Mouse (Mus musculus): Measurements from ENCODE around the gene Ifi207. TPM values are rescaled to one million over a fixed set of nuclear protein-coding genes. Genes with fewer than 3 reads are reported as not detected.
"Not testable (repeated sequence)": the region's sequence is repeated elsewhere in the genome, so short reads cannot be mapped to it uniquely, and the experiment has no call there.

Gene Ifi207
- total and polyA plus RNA-seq, 2 experiments from 2014 or later: 0.27 to 0.67 TPM

- TF ChIP-seq CTCF (IDR thresholded peaks at IDR 0.05; ENCODE audit: low read depth) (no peak), EP300 (IDR thresholded peaks at IDR 0.05; ENCODE audit: low read depth) (no peak)
- no peak overlapping the region for H3K4me2 ChIP-seq (ENCODE audit: low read depth, low read length)
- DNase-seq (ENCODE audit: low spot score): peak; percentile 9
- 28% methylated on average over 2 of the region's 2 CpGs for WGBS
- H3K4me1 ChIP-seq (ENCODE audit: control insufficient read depth, insufficient read depth): no peaks in the 10 kb centered on the region
- H3K9me3 ChIP-seq (replicated peaks; ENCODE audit: control insufficient read depth, low read length): no peaks in the 10 kb centered on the region
- H3K36me3 ChIP-seq (replicated peaks; ENCODE audit: control insufficient read depth, insufficient read depth, low read length): no peaks in the 10 kb centered on the region
- no peak overlapping the region for H3K27ac ChIP-seq (ENCODE audit: low read depth)
- no peak for ATAC-seq (ENCODE audit: insufficient read depth, low read depth)
- no peaks in the 10 kb centered on the region for H3K27me3 ChIP-seq (ENCODE audit: control insufficient read depth, insufficient read depth, low read length)
- no peak overlapping the region for H3K4me3 ChIP-seq (ENCODE audit: low read depth, low read length)
- H3K9ac ChIP-seq (replicated peaks; ENCODE audit: low read depth, low read length): no peak overlapping the region
Measured at GRCm38 (mm10) chr1:173736986-173737385, 4.6 kb downstream of the Ifi207 start.

- WGBS: 80% methylated on average over 4 of the region's 4 CpGs
Measured at GRCm38 (mm10) chr1:173735015-173735414, 6.5 kb downstream of the Ifi207 start.

GRCm38 (mm10) chr1:173733219-173733618 is 8.3 kb downstream of the Ifi207 start:
- DNase-seq (ENCODE audit: low spot score) (peak; percentile 8), ATAC-seq (ENCODE audit: insufficient read depth, low read depth) (no peak)
- no peaks in the 10 kb centered on the region for H3K9me3 ChIP-seq (replicated peaks; ENCODE audit: control insufficient read depth, low read length)
- no peaks in the 10 kb centered on the region for H3K4me1 ChIP-seq (ENCODE audit: control insufficient read depth, insufficient read depth)
- no peak for TF ChIP-seq CTCF (IDR thresholded peaks at IDR 0.05; ENCODE audit: low read depth)
- no peak for TF ChIP-seq EP300 (IDR thresholded peaks at IDR 0.05; ENCODE audit: low read depth)
- H3K27ac ChIP-seq (ENCODE audit: low read depth): no peak overlapping the region
- no peak overlapping the region for H3K9ac ChIP-seq (replicated peaks; ENCODE audit: low read depth, low read length)
- WGBS: 10% methylated on average over 7 of the region's 7 CpGs
- no peak overlapping the region for H3K4me2 ChIP-seq (ENCODE audit: low read depth, low read length)
- no peak overlapping the region for H3K4me3 ChIP-seq (ENCODE audit: low read depth, low read length)
- H3K36me3 ChIP-seq (replicated peaks; ENCODE audit: control insufficient read depth, insufficient read depth, low read length): no peaks in the 10 kb centered on the region
- H3K27me3 ChIP-seq (ENCODE audit: control insufficient read depth, insufficient read depth, low read length): no peaks in the 10 kb centered on the region

More at GRCm38 (mm10) chr1:173735015-173735414, 6.5 kb downstream of the Ifi207 start:
- ATAC-seq (ENCODE audit: insufficient read depth, low read depth); DNase-seq (ENCODE audit: low spot score); H3K36me3 ChIP-seq (replicated peaks; ENCODE audit: control insufficient read depth, insufficient read depth, low read length); H3K4me3 ChIP-seq (ENCODE audit: low read depth, low read length); H3K9me3 ChIP-seq (replicated peaks; ENCODE audit: control insufficient read depth, low read length); H3K27me3 ChIP-seq (ENCODE audit: control insufficient read depth, insufficient read depth, low read length); H3K9ac ChIP-seq (replicated peaks; ENCODE audit: low read depth, low read length); H3K4me1 ChIP-seq (ENCODE audit: control insufficient read depth, insufficient read depth); H3K27ac ChIP-seq (ENCODE audit: low read depth); H3K4me2 ChIP-seq (ENCODE audit: low read depth, low read length): not testable (repeated sequence)

- no peak overlapping the region for H3K4me2 ChIP-seq (ENCODE audit: low read depth, low read length)
- WGBS: 82% methylated on average over 1 of the region's 1 CpGs
- H3K27ac ChIP-seq (ENCODE audit: low read depth): no peak overlapping the region
- H3K9ac ChIP-seq (replicated peaks; ENCODE audit: low read depth, low read length): no peak overlapping the region
- no peaks in the 10 kb centered on the region for H3K27me3 ChIP-seq (ENCODE audit: control insufficient read depth, insufficient read depth, low read length)
- no peaks in the 10 kb centered on the region for H3K36me3 ChIP-seq (replicated peaks; ENCODE audit: control insufficient read depth, insufficient read depth, low read length)
- H3K4me3 ChIP-seq (ENCODE audit: low read depth, low read length): no peak overlapping the region
- ATAC-seq (ENCODE audit: insufficient read depth, low read depth): no peak
- H3K4me1 ChIP-seq (ENCODE audit: control insufficient read depth, insufficient read depth): no peaks in the 10 kb centered on the region
- DNase-seq (ENCODE audit: low spot score): no peak
- TF ChIP-seq CTCF (IDR thresholded peaks at IDR 0.05; ENCODE audit: low read depth) (no peak), EP300 (IDR thresholded peaks at IDR 0.05; ENCODE audit: low read depth) (no peak)
- no peaks in the 10 kb centered on the region for H3K9me3 ChIP-seq (replicated peaks; ENCODE audit: control insufficient read depth, low read length)
Measured at GRCm38 (mm10) chr1:173694270-173694669, 47.3 kb downstream of the Ifi207 start.

- H3K27ac ChIP-seq (ENCODE audit: low read depth); H3K27me3 ChIP-seq (ENCODE audit: control insufficient read depth, insufficient read depth, low read length); H3K9ac ChIP-seq (replicated peaks; ENCODE audit: low read depth, low read length); H3K4me3 ChIP-seq (ENCODE audit: low read depth, low read length); ATAC-seq (ENCODE audit: insufficient read depth, low read depth); H3K4me2 ChIP-seq (ENCODE audit: low read depth, low read length); DNase-seq (ENCODE audit: low spot score); H3K9me3 ChIP-seq (replicated peaks; ENCODE audit: control insufficient read depth, low read length); H3K36me3 ChIP-seq (replicated peaks; ENCODE audit: control insufficient read depth, insufficient read depth, low read length); H3K4me1 ChIP-seq (ENCODE audit: control insufficient read depth, insufficient read depth): not testable (repeated sequence)
- 50% methylated on average over 1 of the region's 1 CpGs for WGBS
Measured at GRCm38 (mm10) chr1:173678605-173679004, 62.9 kb downstream of the Ifi207 start.

- 35% methylated on average over 3 of the region's 3 CpGs for WGBS
- H3K4me2 ChIP-seq (ENCODE audit: low read depth, low read length); H3K27me3 ChIP-seq (ENCODE audit: control insufficient read depth, insufficient read depth, low read length); H3K9ac ChIP-seq (replicated peaks; ENCODE audit: low read depth, low read length); ATAC-seq (ENCODE audit: insufficient read depth, low read depth); H3K9me3 ChIP-seq (replicated peaks; ENCODE audit: control insufficient read depth, low read length); H3K4me1 ChIP-seq (ENCODE audit: control insufficient read depth, insufficient read depth); H3K27ac ChIP-seq (ENCODE audit: low read depth); DNase-seq (ENCODE audit: low spot score); H3K36me3 ChIP-seq (replicated peaks; ENCODE audit: control insufficient read depth, insufficient read depth, low read length); H3K4me3 ChIP-seq (ENCODE audit: low read depth, low read length): not testable (repeated sequence)
Measured at GRCm38 (mm10) chr1:173673458-173674097, 68.0 kb downstream of the Ifi207 start, which contains the start of gene Ifi208. Ifi208 (plus strand) TSS chr1:173673675.

Other genes with a start within 250 kb of the Ifi207 start
- not detected in 2 replicates for gene Ifi214, start 205.8 kb downstream of the Ifi207 start, total RNA-seq (2014; rRNA removed; ENCODE audit: low replicate concordance)
- gene Ifi214, start 205.8 kb downstream of the Ifi207 start, polyA plus RNA-seq (2015; fragmentation: Nextera tagmentation; extraction: Ambion mirVana): not detected in 2 replicates
- gene Ifi213, start 142.5 kb downstream of the Ifi207 start, total RNA-seq (2014; rRNA removed; ENCODE audit: low replicate concordance): 0.99 and 2.0 TPM in 2 replicates
- gene Ifi213, start 142.5 kb downstream of the Ifi207 start, polyA plus RNA-seq (2015; fragmentation: Nextera tagmentation; extraction: Ambion mirVana): 0.10 and 0.16 TPM in 2 replicates
- gene Ifi209, start 110.8 kb downstream of the Ifi207 start, total RNA-seq (2014; rRNA removed; ENCODE audit: low replicate concordance): 1.0 TPM in 1 of 2 replicates, not detected in the other
- 0.15 and 0.18 TPM in 2 replicates for gene Ifi209, start 110.8 kb downstream of the Ifi207 start, polyA plus RNA-seq (2015; fragmentation: Nextera tagmentation; extraction: Ambion mirVana)
- gene Ifi208, start 68.1 kb downstream of the Ifi207 start, total RNA-seq (2014; rRNA removed; ENCODE audit: low replicate concordance): not detected in 2 replicates
- gene Ifi208, start 68.1 kb downstream of the Ifi207 start, polyA plus RNA-seq (2015; fragmentation: Nextera tagmentation; extraction: Ambion mirVana): not detected in 2 replicates
- gene Ifi204, start 25.2 kb upstream of the Ifi207 start, total RNA-seq (2014; rRNA removed; ENCODE audit: low replicate concordance): 1.9 and 2.7 TPM in 2 replicates
- gene Ifi204, start 25.2 kb upstream of the Ifi207 start, polyA plus RNA-seq (2015; fragmentation: Nextera tagmentation; extraction: Ambion mirVana): 1.8 and 2.1 TPM in 2 replicates
- gene Ifi211, start 171.3 kb upstream of the Ifi207 start, total RNA-seq (2014; rRNA removed; ENCODE audit: low replicate concordance): 0.11 and 1.0 TPM in 2 replicates
- 1.5 and 1.7 TPM in 2 replicates for gene Ifi211, start 171.3 kb upstream of the Ifi207 start, polyA plus RNA-seq (2015; fragmentation: Nextera tagmentation; extraction: Ambion mirVana)
- gene Mndal, start 200.7 kb upstream of the Ifi207 start, total RNA-seq (2014; rRNA removed; ENCODE audit: low replicate concordance): 0.15 and 0.65 TPM in 2 replicates
- 7.7 and 8.1 TPM in 2 replicates for gene Mndal, start 200.7 kb upstream of the Ifi207 start, polyA plus RNA-seq (2015; fragmentation: Nextera tagmentation; extraction: Ambion mirVana)
- gene Ifi203, start 200.9 kb upstream of the Ifi207 start, total RNA-seq (2014; rRNA removed; ENCODE audit: low replicate concordance): 2.2 and 6.3 TPM in 2 replicates
- gene Ifi203, start 200.9 kb upstream of the Ifi207 start, polyA plus RNA-seq (2015; fragmentation: Nextera tagmentation; extraction: Ambion mirVana): 4.5 and 4.7 TPM in 2 replicates
- not detected in 2 replicates for gene Ifi202b, start 241.0 kb upstream of the Ifi207 start, total RNA-seq (2014; rRNA removed; ENCODE audit: low replicate concordance)
- not detected in 2 replicates for gene Ifi202b, start 241.0 kb upstream of the Ifi207 start, polyA plus RNA-seq (2015; fragmentation: Nextera tagmentation; extraction: Ambion mirVana)

Measured in heart, postnatal 0 days (tissue).